Mouse (Mus musculus): Measurements from ENCODE around the gene Tmprss7. TPM values are rescaled to one million over a fixed set of nuclear protein-coding genes. Genes with fewer than 3 reads are reported as not detected.

The Tmprss7 gene
- polyA plus RNA-seq (2015; fragmentation: Nextera tagmentation; extraction: Ambion mirVana), result 0.36 and 0.60 TPM in 2 replicates

GRCm38 (mm10) chr16:45693558-45693957, at the start of gene Tmprss7:
TSS of gene Tmprss7 (minus strand) at chr16:45693658.
- Histone ChIP-seq H3K4me1 (replicated peaks) (peaks cover 18% of the 10 kb centered on the region), H3K36me3 (no peaks in the 10 kb centered on the region), H3K9ac (no peak within 1 kb of the TSS), H3K27ac (no peak within 1 kb of the TSS), H3K27me3 (no peaks in the 10 kb centered on the region), H3K4me2 (no peak within 1 kb of the TSS), H3K4me3 (no peak within 1 kb of the TSS), H3K9me3 (no peaks in the 10 kb centered on the region)
- no peak for ATAC-seq (ENCODE audit: low FRiP score)
- 76% methylated on average over 10 of the region's 10 CpGs for WGBS

- Histone ChIP-seq H3K9ac (peak within 1 kb of the TSS; percentile 89), H3K4me3 (peak within 1 kb of the TSS; percentile 73), H3K36me3 (peaks cover 4% of the 10 kb centered on the region), H3K4me1 (replicated peaks) (peaks cover 21% of the 10 kb centered on the region), H3K27me3 (no peaks in the 10 kb centered on the region), H3K4me2 (peak within 1 kb of the TSS; percentile 65), H3K9me3 (no peaks in the 10 kb centered on the region), H3K27ac (peak within 1 kb of the TSS; percentile 96)
- ATAC-seq (ENCODE audit: low FRiP score), result peak; percentile 98
- under 1% methylated on average over 50 of the region's 51 CpGs for WGBS
These were observed 49.4 kb upstream of the Tmprss7 start, which contains the start of gene Abhd10 for GRCm38 (mm10) chr16:45742615-45743476. TSS of gene Abhd10 (minus strand) at chr16:45742955.

DNA sequence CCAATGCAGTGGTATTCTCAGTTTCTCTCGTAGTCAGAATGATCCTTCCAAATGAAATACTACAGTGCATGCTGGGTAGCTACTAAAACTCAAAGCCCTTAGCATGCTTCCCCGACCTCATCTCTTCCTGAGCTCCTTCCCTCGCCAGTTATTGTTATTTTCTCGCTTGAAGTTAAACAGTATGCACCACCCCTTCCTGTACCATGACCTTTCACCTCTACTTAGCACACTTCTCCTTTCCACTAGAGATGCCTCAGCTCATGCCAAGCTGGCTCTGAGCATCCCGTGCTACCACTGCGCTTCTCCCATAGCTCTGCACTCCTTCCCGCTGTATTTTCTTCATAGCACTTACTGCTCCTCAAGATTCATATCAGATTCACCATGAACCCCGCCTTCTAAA, 44.4 kb upstream of the Tmprss7 start:
- H3K4me3 ChIP-seq, result no peak overlapping the region
- no peaks in the 10 kb centered on the region for H3K9me3 ChIP-seq
- H3K27me3 ChIP-seq, result no peaks in the 10 kb centered on the region
- no peak for ATAC-seq (ENCODE audit: low FRiP score)
- H3K4me2 ChIP-seq, result no peak overlapping the region
- 94% methylated on average over 8 of the region's 8 CpGs for WGBS
- H3K27ac ChIP-seq, result no peak overlapping the region
- no peak overlapping the region for H3K9ac ChIP-seq
- peaks cover 42% of the 10 kb centered on the region for H3K36me3 ChIP-seq
- peaks cover 12% of the 10 kb centered on the region for H3K4me1 ChIP-seq (replicated peaks)

DNA sequence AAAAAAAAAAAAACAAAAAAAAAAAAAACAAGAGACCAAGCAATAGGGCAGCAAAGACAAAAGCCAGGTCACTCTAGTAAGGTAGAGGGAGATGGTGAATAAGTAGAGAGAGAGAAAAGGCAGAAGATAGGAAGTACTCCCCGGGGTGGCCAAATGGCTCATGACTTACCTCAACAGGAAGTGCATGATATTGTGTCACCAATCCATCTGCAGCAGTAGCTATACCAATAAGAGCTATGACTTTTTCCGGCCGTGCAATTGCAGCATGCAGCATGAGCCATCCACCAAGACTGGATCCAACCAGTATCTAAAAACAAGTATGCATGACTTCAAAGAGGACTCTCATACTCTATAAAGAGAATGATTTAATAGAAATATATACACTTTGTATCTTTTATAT, 43.3 kb upstream of the Tmprss7 start:
- H3K27me3 ChIP-seq, result no peaks in the 10 kb centered on the region
- no peak overlapping the region for H3K4me2 ChIP-seq
- WGBS, result 94% methylated on average over 3 of the region's 3 CpGs
- no peak overlapping the region for H3K4me3 ChIP-seq
- no peak overlapping the region for H3K9ac ChIP-seq
- H3K27ac ChIP-seq, result no peak overlapping the region
- peaks cover 12% of the 10 kb centered on the region for H3K4me1 ChIP-seq (replicated peaks)
- H3K36me3 ChIP-seq, result peaks cover 50% of the 10 kb centered on the region
- no peaks in the 10 kb centered on the region for H3K9me3 ChIP-seq
- no peak for ATAC-seq (ENCODE audit: low FRiP score)

DNA sequence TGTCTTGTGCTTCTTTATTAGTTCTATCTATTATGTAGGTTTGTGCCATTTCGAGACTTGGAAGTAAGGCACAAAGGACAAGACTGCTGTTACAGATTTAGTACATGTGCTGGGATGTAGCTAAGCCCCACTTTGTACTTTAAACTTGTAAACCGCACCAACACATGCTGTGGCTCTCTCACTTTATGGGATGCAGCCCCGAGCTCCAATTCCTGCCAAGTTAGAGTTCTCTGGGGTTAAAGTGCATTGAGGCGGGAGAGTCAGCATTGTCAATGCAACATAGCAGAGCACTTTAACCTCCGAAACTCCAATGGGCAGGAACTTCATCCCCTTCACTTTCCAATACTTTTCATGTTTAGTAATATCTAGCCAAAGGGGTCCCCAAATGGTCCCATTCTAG, 35.7 kb upstream of the Tmprss7 start:
- ATAC-seq (ENCODE audit: low FRiP score), result no peak
- Histone ChIP-seq H3K9ac (no peak overlapping the region), H3K9me3 (no peaks in the 10 kb centered on the region), H3K4me3 (no peak overlapping the region), H3K4me1 (replicated peaks) (peaks cover 11% of the 10 kb centered on the region), H3K4me2 (no peak overlapping the region), H3K27ac (no peak overlapping the region), H3K36me3 (peaks cover 49% of the 10 kb centered on the region), H3K27me3 (no peaks in the 10 kb centered on the region)
- WGBS, result 88% methylated on average over 5 of the region's 5 CpGs

DNA sequence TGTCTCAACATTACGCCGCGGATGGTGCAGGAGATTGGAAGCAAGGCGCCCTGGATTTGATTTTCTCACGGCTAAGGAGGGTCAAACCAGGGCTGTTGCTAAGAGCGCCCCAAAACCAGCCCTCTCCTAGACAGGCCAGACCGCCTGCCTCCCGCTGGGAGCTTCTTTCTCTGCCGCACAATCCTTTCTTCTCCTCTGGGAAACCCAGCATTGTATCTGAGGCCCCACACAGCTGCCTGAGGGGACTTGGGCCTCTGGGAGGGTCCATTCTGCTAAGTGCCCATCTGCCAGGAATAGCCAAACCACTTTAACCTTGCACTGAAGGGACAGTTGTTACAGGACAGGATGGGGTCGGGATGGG, 31.3 kb upstream of the Tmprss7 start:
- Histone ChIP-seq H3K4me1 (replicated peaks) (peaks cover 45% of the 10 kb centered on the region), H3K36me3 (peaks cover 34% of the 10 kb centered on the region), H3K4me3 (peak overlapping the region; percentile 67), H3K9me3 (no peaks in the 10 kb centered on the region), H3K9ac (peak overlapping the region; percentile 95), H3K27me3 (no peaks in the 10 kb centered on the region), H3K27ac (peak overlapping the region; percentile 98), H3K4me2 (peak overlapping the region; percentile 88)
- WGBS, result under 1% methylated on average over 10 of the region's 10 CpGs
- peak; percentile 72 for ATAC-seq (ENCODE audit: low FRiP score)

DNA sequence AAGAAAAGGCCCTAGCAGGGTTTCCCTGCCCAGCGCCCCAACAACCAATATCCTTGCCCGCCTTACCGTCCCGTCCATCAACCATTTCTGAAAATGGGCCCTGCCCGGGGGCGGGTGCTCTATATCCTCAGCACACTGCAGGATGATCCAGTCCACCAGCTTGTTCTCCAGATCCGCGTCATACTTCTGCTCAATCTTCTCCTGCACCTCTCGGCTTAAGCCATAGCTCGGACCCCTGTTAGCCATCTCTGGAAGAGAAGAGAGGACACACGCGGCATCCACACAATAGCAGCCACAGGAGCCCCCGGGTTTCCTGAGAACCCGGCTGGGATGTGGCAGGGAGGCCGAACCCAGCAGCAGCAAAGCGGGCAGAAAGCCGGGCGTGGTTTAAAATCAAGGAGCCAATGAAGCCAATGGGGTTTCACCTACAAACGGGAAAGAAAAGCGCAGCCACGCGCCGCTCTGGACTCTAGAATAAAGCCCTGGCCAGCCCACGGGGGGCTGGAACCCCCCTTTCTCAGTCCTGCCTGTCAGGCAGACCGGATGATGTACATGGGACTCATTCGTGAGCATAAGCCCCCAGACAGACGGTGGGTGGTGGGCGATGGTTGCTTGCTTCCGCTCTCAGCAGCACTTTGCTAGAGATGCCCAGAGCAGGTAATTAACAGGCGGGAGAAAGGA, 30.7 kb upstream of the Tmprss7 start, which contains the start of gene Tagln3:
Tagln3 (minus strand) TSS at position 548 of the 681 bp plus-strand sequence.
- Histone ChIP-seq H3K4me1 (replicated peaks) (peaks cover 50% of the 10 kb centered on the region), H3K9me3 (no peaks in the 10 kb centered on the region), H3K4me3 (peak within 1 kb of the TSS; percentile 67), H3K27ac (peak within 1 kb of the TSS; percentile 98), H3K27me3 (no peaks in the 10 kb centered on the region), H3K36me3 (peaks cover 34% of the 10 kb centered on the region), H3K9ac (peak within 1 kb of the TSS; percentile 95), H3K4me2 (peak within 1 kb of the TSS; percentile 88)
- WGBS, result under 1% methylated on average over 30 of the region's 30 CpGs
- peak; percentile 87 for ATAC-seq (ENCODE audit: low FRiP score)

GRCm38 (mm10) chr16:45723172-45723901, 29.9 kb upstream of the Tmprss7 start:
- no peaks in the 10 kb centered on the region for H3K27me3 ChIP-seq
- peak overlapping the region; percentile 67 for H3K4me3 ChIP-seq
- H3K4me2 ChIP-seq, result peak overlapping the region; percentile 88
- peak overlapping the region; percentile 98 for H3K27ac ChIP-seq
- H3K36me3 ChIP-seq, result peaks cover 36% of the 10 kb centered on the region
- ATAC-seq (ENCODE audit: low FRiP score), result peak; percentile 45
- H3K4me1 ChIP-seq (replicated peaks), result peaks cover 53% of the 10 kb centered on the region
- 26% methylated on average over 6 of the region's 6 CpGs for WGBS
- no peaks in the 10 kb centered on the region for H3K9me3 ChIP-seq
- peak overlapping the region; percentile 95 for H3K9ac ChIP-seq

DNA sequence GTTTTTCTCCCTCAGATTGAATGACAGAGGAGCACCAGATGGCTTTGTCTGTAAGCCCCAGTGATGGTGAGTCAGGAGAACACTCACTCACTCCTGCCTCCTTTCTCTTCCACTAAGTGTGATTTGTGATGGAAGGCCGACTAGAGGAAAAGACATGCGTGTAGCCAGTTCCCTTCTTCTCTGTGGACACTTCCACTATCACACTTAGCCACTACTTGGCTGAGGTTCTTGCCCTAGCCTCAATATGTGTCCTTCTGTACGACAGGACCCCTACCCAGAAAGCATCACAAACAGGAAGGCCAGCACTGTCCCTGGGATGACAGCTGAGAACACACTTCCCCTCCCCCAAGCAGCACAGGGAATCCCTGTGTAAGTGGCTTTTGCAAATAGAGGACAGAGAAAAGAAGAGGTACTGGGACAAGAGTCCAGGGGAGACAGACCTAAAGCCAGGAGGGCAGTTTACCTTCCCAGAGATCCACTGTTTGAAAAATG, 29.0 kb upstream of the Tmprss7 start:
- Histone ChIP-seq H3K4me2 (peak overlapping the region; percentile 88), H3K27me3 (no peaks in the 10 kb centered on the region), H3K36me3 (peaks cover 39% of the 10 kb centered on the region), H3K9me3 (no peaks in the 10 kb centered on the region), H3K27ac (peak overlapping the region; percentile 98), H3K4me3 (peak overlapping the region; percentile 67), H3K9ac (peak overlapping the region; percentile 95), H3K4me1 (replicated peaks) (peaks cover 53% of the 10 kb centered on the region)
- 41% methylated on average over 3 of the region's 3 CpGs for WGBS
- no peak for ATAC-seq (ENCODE audit: low FRiP score)

GRCm38 (mm10) chr16:45720022-45720630, 26.7 kb upstream of the Tmprss7 start:
- Histone ChIP-seq H3K4me3 (no peak overlapping the region), H3K36me3 (peaks cover 60% of the 10 kb centered on the region), H3K9ac (0 out of 2 replicates have a peak overlapping the region, but pooled peaks have one; percentile 49)

DNA sequence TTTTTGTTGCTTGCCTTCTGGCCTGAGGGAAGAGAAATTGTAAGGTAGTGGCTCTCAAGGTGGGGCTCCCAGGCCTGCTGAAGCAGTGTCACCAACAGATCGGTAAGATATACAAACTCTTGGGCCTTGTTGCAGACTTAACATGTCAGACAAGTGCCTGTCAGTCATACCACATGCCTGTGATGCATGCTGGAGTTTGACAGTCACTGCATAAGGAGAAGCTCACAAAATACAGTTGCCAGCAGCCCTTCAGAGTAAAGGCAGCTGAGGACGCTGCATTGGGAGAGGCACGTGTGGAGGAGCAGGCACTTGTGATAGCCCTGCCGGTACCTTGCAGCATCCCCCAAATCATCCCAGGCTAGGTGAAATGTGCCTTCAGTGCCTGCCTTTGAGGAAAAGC, 24.8 kb upstream of the Tmprss7 start:
- Histone ChIP-seq H3K9ac (no peak overlapping the region), H3K4me3 (no peak overlapping the region), H3K36me3 (peaks cover 76% of the 10 kb centered on the region), H3K4me1 (replicated peaks) (peaks cover 57% of the 10 kb centered on the region), H3K4me2 (no peak overlapping the region), H3K27ac (no peak overlapping the region), H3K27me3 (no peaks in the 10 kb centered on the region), H3K9me3 (no peaks in the 10 kb centered on the region)
- WGBS, result 95% methylated on average over 4 of the region's 4 CpGs
- ATAC-seq (ENCODE audit: low FRiP score), result no peak

More at GRCm38 (mm10) chr16:45720022-45720630, 26.7 kb upstream of the Tmprss7 start:
- Histone ChIP-seq H3K4me1 (replicated peaks) (peaks cover 46% of the 10 kb centered on the region), H3K9me3 (no peaks in the 10 kb centered on the region), H3K27me3 (no peaks in the 10 kb centered on the region), H3K27ac (peak overlapping the region; percentile 15; the same call in 1 of the 2 replicates), H3K4me2 (peak overlapping the region; percentile 88)
- 88% methylated on average over 10 of the region's 10 CpGs for WGBS
- ATAC-seq (ENCODE audit: low FRiP score), result no peak
